Mouse (Mus musculus): Measurements from ENCODE around the gene E2f2.

DNA sequence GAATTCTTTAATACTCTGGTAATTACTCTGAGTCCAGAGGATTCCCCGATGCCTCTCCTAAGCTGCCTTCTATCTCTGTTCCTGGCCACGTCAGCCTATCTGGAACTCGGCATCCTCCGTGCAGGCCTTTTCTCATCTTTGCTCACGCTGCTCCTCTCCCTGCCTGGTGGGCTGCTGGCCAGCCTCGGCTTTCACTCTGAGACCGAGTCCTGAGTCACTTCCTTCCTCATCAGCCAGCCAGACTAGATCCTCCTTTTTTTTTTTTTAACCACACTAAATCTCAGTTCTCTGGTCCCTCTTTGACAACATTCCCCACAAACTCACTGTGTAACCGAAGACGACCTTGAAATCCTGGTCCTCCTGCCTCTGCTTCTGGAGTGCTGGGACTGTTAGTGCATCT is 13.2 kb downstream of the E2f2 start:
- TF ChIP-seq EP300 (optimal IDR thresholded peaks at IDR 0.05) (no peak), CTCF (IDR thresholded peaks at IDR 0.05; ENCODE audit: low read depth) (no peak)
